In the genomic region with DNA sequence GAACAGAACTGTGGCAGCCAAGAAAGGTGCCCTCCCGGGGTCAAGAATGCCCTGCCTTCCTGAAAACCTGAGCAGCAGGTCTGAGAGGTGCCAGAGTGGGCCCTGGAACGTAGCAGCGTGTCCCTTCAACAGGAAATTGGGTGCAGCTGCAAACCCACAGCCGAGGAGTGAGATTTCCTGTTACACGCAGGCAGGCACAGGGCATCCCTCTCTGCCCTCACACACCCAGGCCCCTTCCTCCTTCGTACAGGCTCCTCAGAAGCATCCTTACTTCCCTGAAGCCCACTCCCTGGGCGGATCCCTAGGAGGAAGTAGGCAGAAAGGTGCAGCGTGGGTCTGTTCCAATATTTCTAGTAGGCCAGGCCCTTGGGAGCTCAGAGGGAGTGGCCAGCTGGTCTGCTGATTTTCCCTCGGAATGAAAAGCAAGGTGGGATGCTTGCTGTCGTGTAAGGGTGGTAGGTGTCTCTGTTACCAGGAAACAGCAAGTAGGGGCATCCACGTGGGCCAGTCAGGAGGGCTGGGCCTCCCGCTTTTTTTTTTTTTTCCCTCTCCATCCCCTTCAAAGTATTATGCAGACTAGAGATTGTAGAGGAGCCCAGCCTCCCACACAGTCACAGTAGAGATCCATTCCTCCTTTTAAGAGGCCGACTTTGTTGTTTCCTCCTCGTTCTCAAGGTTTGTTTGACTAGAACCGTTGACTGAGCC, we compare ENCODE assay signal across 9 mouse cellular contexts.
DNase-seq lines count a peak whose midpoint lies in the region; TF ChIP-seq lines count a peak whose summit lies in the region.
"Had no signal": no experiment of that assay in that cellular context is flagged by ENCODE, and none has a peak within 500 bp of the region (broad histone marks: within the 10 kb centered on the region; RNA-seq: fewer than 3 reads in every experiment).

No protein-coding gene starts in this region.

- intact Hi-C loops in heart, postnatal 10 days (cut with DNase I), result no loop called here

- peak; percentile 19 for TF ChIP-seq POLR2A in myocyte (IDR thresholded peaks at IDR 0.05; ENCODE audit: insufficient read length, low read depth)

- no peak for TF ChIP-seq CTCF in E14TG2a.4 (conservative IDR thresholded peaks at IDR 0.05; ENCODE audit: low read length)

- H3K4me2 ChIP-seq in myocyte (ENCODE audit: low read depth), result no peak overlapping the region
- H3K4me2 ChIP-seq: heart, embryonic 13.5 days had no signal

- H3K27ac ChIP-seq in limb, embryonic 10.5 days, result peak overlapping the region; percentile 84
- H3K27ac ChIP-seq: heart, embryonic 13.5 days had no signal

- no peak overlapping the region for H3ac ChIP-seq in myocyte (ENCODE audit: control insufficient read depth, insufficient read length)

- H3K4me1 ChIP-seq in E14TG2a.4 (replicated peaks; ENCODE audit: low read depth, low read length), result peaks cover 26% of the 10 kb centered on the region
- peaks cover 29% of the 10 kb centered on the region for H3K4me1 ChIP-seq in limb, embryonic 10.5 days

- H3K9me3 ChIP-seq in E14TG2a.4 (ENCODE audit: low read length), result no peaks in the 10 kb centered on the region
- H3K9me3 ChIP-seq in limb, embryonic 10.5 days (replicated peaks), result no peaks in the 10 kb centered on the region
- H3K9me3 ChIP-seq: heart, embryonic 13.5 days had no signal

- WGBS in limb, embryonic 10.5 days, result 51% methylated on average over 15 of the region's 15 CpGs

- H3K4me3 ChIP-seq in E14TG2a.4 (replicated peaks; ENCODE audit: low read length), result peak overlapping the region; percentile 62
- no peak overlapping the region for H3K4me3 ChIP-seq in limb, embryonic 10.5 days
- no peak overlapping the region for H3K4me3 ChIP-seq in myocyte
- H3K4me3 ChIP-seq: heart, embryonic 13.5 days had no signal

- peaks cover 60% of the 10 kb centered on the region for H3K79me2 ChIP-seq in myocyte (ENCODE audit: control insufficient read depth, insufficient read depth)

- H3K36me3 ChIP-seq in E14TG2a.4 (ENCODE audit: insufficient read depth, low read length), result no peaks in the 10 kb centered on the region
- H3K36me3 ChIP-seq in limb, embryonic 10.5 days, result no peaks in the 10 kb centered on the region
- peaks cover 45% of the 10 kb centered on the region for H3K36me3 ChIP-seq in myocyte (ENCODE audit: control insufficient read depth, insufficient read depth)
- H3K36me3 ChIP-seq: heart, embryonic 13.5 days had no signal

- H3K27me3 ChIP-seq in E14TG2a.4 (ENCODE audit: insufficient read depth, low read length), result peaks cover 36% of the 10 kb centered on the region
- H3K27me3 ChIP-seq in limb, embryonic 10.5 days (ENCODE audit: low read depth, poor library complexity, severe bottlenecking), result 0 out of 2 replicates have a peak, but pooled peaks cover 5% of the 10 kb centered on the region
- H3K27me3 ChIP-seq in myocyte (ENCODE audit: control insufficient read depth, insufficient read depth, insufficient read length), result no peaks in the 10 kb centered on the region

- DNase-seq in CD4-positive, CD25-positive, alpha-beta regulatory T cell, adult 2 months (ENCODE audit: low read depth, low spot score), result peak; percentile 65
- DNase-seq in limb, embryonic 10.5 days (ENCODE audit: low spot score), result peak; percentile 46
- DNase-seq in right cerebral cortex, postnatal 10 days (ENCODE audit: low spot score in 2 of 2), result no peak
- DNase-seq in gastrocnemius, adult 18-20 months (ENCODE audit: low spot score), result no peak
- DNase-seq in heart, postnatal 10 days, result no peak
- DNase-seq in heart, adult 11 months, result no peak

TF ChIP-seq in myocyte, 11 proteins besides CTCF, POLR2A, EP300 and RAD21:
- TF ChIP-seq TCF3 (IDR thresholded peaks at IDR 0.05; ENCODE audit: insufficient read length, low read depth), result no peak
- TF ChIP-seq MYOG (IDR thresholded peaks at IDR 0.05; ENCODE audit: control insufficient read depth in 1 of 3, insufficient read depth in 1 of 3, insufficient read length in 2 of 3, low read depth in 2 of 3), result no peak
- TF ChIP-seq MYOD1 (IDR thresholded peaks at IDR 0.05; ENCODE audit: control insufficient read depth in 1 of 3, insufficient read length in 2 of 3, low read depth in 2 of 3), result no peak
- no peak for TF ChIP-seq REST (IDR thresholded peaks at IDR 0.05; ENCODE audit: insufficient read depth, insufficient read length)
- TF ChIP-seq CEBPB (IDR thresholded peaks at IDR 0.05; ENCODE audit: insufficient read depth, poor library complexity, severe bottlenecking), result no peak
- no peak for TF ChIP-seq SRF (IDR thresholded peaks at IDR 0.05; ENCODE audit: control insufficient read depth, insufficient read length, low read depth)
- no peak for TF ChIP-seq MAX (IDR thresholded peaks at IDR 0.05; ENCODE audit: low read depth)

Comparison
In these comparisons a context has a peak if more than half of its experiments do, and no peak if none do; other contexts are left out.
1. DNase-seq: peak in CD4-positive, CD25-positive, alpha-beta regulatory T cell, adult 2 months (single experiment) and limb, embryonic 10.5 days (single experiment); none in right cerebral cortex, postnatal 10 days (0 of 2), gastrocnemius, adult 18-20 months (single experiment), heart, postnatal 10 days (0 of 2) and heart, adult 11 months (single experiment).